Mouse (Mus musculus) midbrain, postnatal 0 days (tissue): Measurements from ENCODE around the gene Lhx4. TPM values are rescaled to one million over a fixed set of nuclear protein-coding genes. Genes with fewer than 3 reads are reported as not detected.

ENCODE experiments used
- ATAC-seq: fragments of 200-750 bp; cut with Nextera tagmentation; 2 replicates; pipeline ENCODE4 v1.8.0; 2017; ENCODE audit warnings: moderate number of reproducible peaks, mild to moderate bottlenecking, moderate TSS enrichment, moderate library complexity; ENCODE audit not compliant: low FRiP score
- DNase-seq: peaks from one replicate; pipeline ENCODE4 v3.0.0-alpha.2; 2015; ENCODE audit warnings: low spot score
- H3K27ac ChIP-seq: fragments of 300-500 bp; sonication (generic); 2 replicates; pipeline ENCODE4 v1.5.1; 2014; ENCODE audit warnings: low read depth, mild to moderate bottlenecking, low read length, mixed read lengths
- H3K27me3 ChIP-seq: fragments of 300-500 bp; sonication (generic); 2 replicates; pipeline ENCODE4 v1.6.1; 2014; ENCODE audit warnings: low read length, control low read depth, mixed read lengths; ENCODE audit not compliant: insufficient read depth
- H3K36me3 ChIP-seq: fragments of 300-500 bp; sonication (generic); 2 replicates; pipeline ENCODE4 v1.6.1; 2014; ENCODE audit warnings: low read length, control low read depth, mixed read lengths; ENCODE audit not compliant: insufficient read depth
- H3K4me1 ChIP-seq: fragments of 300-500 bp; sonication (generic); 2 replicates; pipeline ENCODE4 v1.6.1; 2014; ENCODE audit warnings: mild to moderate bottlenecking, control low read depth, antibody characterized with exemption, low read length, mixed read lengths; ENCODE audit not compliant: insufficient read depth
- H3K4me2 ChIP-seq: fragments of 300-500 bp; sonication (generic); 2 replicates; pipeline ENCODE4 v1.6.1; 2014; ENCODE audit warnings: low read depth, mild to moderate bottlenecking, low read length, mixed read lengths; ENCODE audit not compliant: poor library complexity, severe bottlenecking
- H3K4me3 ChIP-seq: fragments of 300-500 bp; sonication (generic); 2 replicates; pipeline ENCODE4 v1.5.1; 2014; ENCODE audit warnings: low read depth, mild to moderate bottlenecking, low read length, moderate library complexity
- H3K9ac ChIP-seq: fragments of 300-500 bp; sonication (generic); replicated peaks from 2 replicates; pipeline ENCODE4 v1.6.1; 2014; ENCODE audit warnings: mild to moderate bottlenecking, low read length, moderate library complexity, mixed read lengths; ENCODE audit not compliant: poor library complexity, severe bottlenecking
- H3K9me3 ChIP-seq: fragments of 300-500 bp; sonication (generic); 2 replicates; pipeline ENCODE4 v1.6.1; 2016; ENCODE audit warnings: low read length, control low read depth
- CTCF ChIP-seq: IDR thresholded peaks from 2 replicates; pipeline ENCODE4 v1.5.1; 2016; ENCODE audit warnings: antibody characterized with exemption, mild to moderate bottlenecking
- WGBS: fragments of 180-500 bp; shearing (Covaris S2); extraction: QIAGEN DNeasy Blood & Tissue Kit; methylation state at CpG from one replicate; pipeline ENCODE4 v1.1.7; 2014; 5-methylcytosine and 5-hydroxymethylcytosine counted together
- polyA plus RNA-seq: library from polyadenylated mRNA; unstranded; fragments of >200 nt; fragmentation: Nextera tagmentation; extraction: Ambion mirVana; gene quantifications from 2 replicates; pipeline ENCODE4 v1.2.1, GENCODE M21; 2015
- total RNA-seq: library from RNA; depleted of rRNA; stranded (reverse); fragments of >200 nt; gene quantifications from 2 replicates; pipeline ENCODE4 v1.2.3, GENCODE M21; 2014

Gene Lhx4
- total and polyA plus RNA-seq, 2 experiments from 2014 or later, result 0.99 to 2.7 TPM

GRCm38 (mm10) chr1:155689558-155689957, 61.9 kb downstream of the Lhx4 start:
- H3K36me3 ChIP-seq, result no peaks in the 10 kb centered on the region
- no peak overlapping the region for H3K4me3 ChIP-seq
- H3K27ac ChIP-seq, result no peak overlapping the region
- no peak overlapping the region for H3K4me2 ChIP-seq
- no peaks in the 10 kb centered on the region for H3K4me1 ChIP-seq
- DNase-seq, result no peak
- ATAC-seq, result no peak
- no peak overlapping the region for H3K9ac ChIP-seq
- no peaks in the 10 kb centered on the region for H3K9me3 ChIP-seq
- WGBS, result 69% methylated on average over 5 of the region's 5 CpGs
- H3K27me3 ChIP-seq, result no peaks in the 10 kb centered on the region
- no peak for TF ChIP-seq CTCF

GRCm38 (mm10) chr1:155689141-155689540, 62.3 kb downstream of the Lhx4 start:
- Histone ChIP-seq H3K4me3 (no peak overlapping the region), H3K9me3 (no peaks in the 10 kb centered on the region), H3K27me3 (no peaks in the 10 kb centered on the region), H3K27ac (no peak overlapping the region), H3K4me2 (no peak overlapping the region), H3K9ac (no peak overlapping the region), H3K36me3 (no peaks in the 10 kb centered on the region), H3K4me1 (no peaks in the 10 kb centered on the region)
- no peak for TF ChIP-seq CTCF
- no peak for ATAC-seq
- no peak for DNase-seq
- WGBS, result 64% methylated on average over 4 of the region's 4 CpGs

- H3K4me3 ChIP-seq, result no peak overlapping the region
- H3K9me3 ChIP-seq, result no peaks in the 10 kb centered on the region
- no peak overlapping the region for H3K27ac ChIP-seq
- no peak overlapping the region for H3K9ac ChIP-seq
- no peaks in the 10 kb centered on the region for H3K27me3 ChIP-seq
- DNase-seq (no peak), ATAC-seq (no peak)
- 74% methylated on average over 15 of the region's 15 CpGs for WGBS
- TF ChIP-seq CTCF, result no peak
- no peaks in the 10 kb centered on the region for H3K4me1 ChIP-seq
- no peaks in the 10 kb centered on the region for H3K36me3 ChIP-seq
- no peak overlapping the region for H3K4me2 ChIP-seq
Measured at GRCm38 (mm10) chr1:155686816-155687215, 64.7 kb downstream of the Lhx4 start.

GRCm38 (mm10) chr1:155681116-155681799, 70.2 kb downstream of the Lhx4 start:
- H3K4me3 ChIP-seq, result no peak overlapping the region
- H3K4me1 ChIP-seq, result no peaks in the 10 kb centered on the region; the same call in 1 of the 2 replicates
- DNase-seq (peak; percentile 66), ATAC-seq (no peak)
- no peak overlapping the region for H3K4me2 ChIP-seq
- no peaks in the 10 kb centered on the region for H3K27me3 ChIP-seq
- no peaks in the 10 kb centered on the region for H3K9me3 ChIP-seq
- TF ChIP-seq CTCF, result no peak
- no peak overlapping the region for H3K27ac ChIP-seq
- 47% methylated on average over 10 of the region's 10 CpGs for WGBS
- H3K36me3 ChIP-seq, result no peaks in the 10 kb centered on the region; the same call in 1 of the 2 replicates
- H3K9ac ChIP-seq, result no peak overlapping the region

- ATAC-seq (no peak), DNase-seq (no peak)
- no peak for TF ChIP-seq CTCF
- Histone ChIP-seq H3K4me1 (no peaks in the 10 kb centered on the region), H3K36me3 (peaks cover 3% of the 10 kb centered on the region; the same call in 1 of the 2 replicates), H3K27me3 (no peaks in the 10 kb centered on the region), H3K9ac (no peak overlapping the region), H3K4me3 (no peak overlapping the region), H3K9me3 (no peaks in the 10 kb centered on the region), H3K4me2 (no peak overlapping the region), H3K27ac (no peak overlapping the region)
- 94% methylated on average over 6 of the region's 6 CpGs for WGBS
Measured at GRCm38 (mm10) chr1:155675570-155675969, 75.9 kb downstream of the Lhx4 start.

- WGBS, result 90% methylated on average over 5 of the region's 5 CpGs
- Histone ChIP-seq H3K36me3 (no peaks in the 10 kb centered on the region), H3K4me1 (no peaks in the 10 kb centered on the region), H3K27me3 (no peaks in the 10 kb centered on the region), H3K9ac (no peak overlapping the region), H3K4me2 (no peak overlapping the region), H3K4me3 (no peak overlapping the region), H3K9me3 (no peaks in the 10 kb centered on the region), H3K27ac (no peak overlapping the region)
- no peak for TF ChIP-seq CTCF
- ATAC-seq (no peak), DNase-seq (no peak)
Measured at GRCm38 (mm10) chr1:155663994-155664393, 87.5 kb downstream of the Lhx4 start.
